Mouse (Mus musculus) spleen, postnatal 36 days (tissue): ENCODE measurements around the gene Ddo.

Source experiments
- DNase-seq, 2 experiments: peaks; one replicate each; pipeline ENCODE4 v3.0.0; 2022; ENCODE audit warnings: low spot score in 2 of 2, mixed read lengths in 1 of 2

Ddo gene

DNA sequence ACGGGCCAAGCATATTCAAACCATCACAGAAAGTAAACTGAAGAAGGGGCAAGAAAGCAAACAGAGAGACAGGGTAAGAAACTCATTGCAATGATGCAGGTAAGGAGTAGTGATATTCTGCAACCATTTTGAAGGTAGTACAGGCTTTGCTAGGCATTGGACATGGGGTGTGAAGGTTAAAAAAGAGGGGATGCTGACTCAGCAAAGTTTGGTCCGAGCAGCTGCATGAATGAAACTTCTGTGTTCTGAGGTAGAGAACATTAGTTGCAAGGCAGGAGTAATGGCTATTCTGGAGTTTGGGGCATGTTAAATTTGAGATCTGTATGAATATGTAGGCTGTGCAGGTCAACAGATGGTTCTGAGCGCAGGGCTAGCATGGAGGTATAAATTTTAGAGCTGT lies 35.5 kb downstream of the Ddo start:
- DNase-seq: no peak

DNA sequence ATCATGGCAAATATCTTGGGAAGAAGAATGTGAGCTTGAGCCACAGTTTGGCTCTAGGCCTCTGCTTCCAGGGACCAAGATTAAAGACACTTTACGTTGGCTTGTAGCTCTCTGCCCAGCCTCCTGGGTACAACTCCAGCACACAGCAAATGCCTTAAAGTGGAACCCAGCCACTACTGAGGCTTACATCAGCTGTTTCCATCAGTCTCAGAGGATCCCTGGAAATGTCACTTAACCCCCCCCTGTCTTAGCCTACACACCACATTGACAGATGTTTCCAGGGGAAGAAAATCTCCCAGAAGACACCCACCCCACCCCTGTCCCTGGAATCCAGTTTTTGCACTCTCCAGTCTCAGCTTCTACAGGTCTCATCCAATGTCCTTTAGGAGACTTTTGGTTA lies 37.1 kb downstream of the Ddo start:
- DNase-seq: no peak

DNA sequence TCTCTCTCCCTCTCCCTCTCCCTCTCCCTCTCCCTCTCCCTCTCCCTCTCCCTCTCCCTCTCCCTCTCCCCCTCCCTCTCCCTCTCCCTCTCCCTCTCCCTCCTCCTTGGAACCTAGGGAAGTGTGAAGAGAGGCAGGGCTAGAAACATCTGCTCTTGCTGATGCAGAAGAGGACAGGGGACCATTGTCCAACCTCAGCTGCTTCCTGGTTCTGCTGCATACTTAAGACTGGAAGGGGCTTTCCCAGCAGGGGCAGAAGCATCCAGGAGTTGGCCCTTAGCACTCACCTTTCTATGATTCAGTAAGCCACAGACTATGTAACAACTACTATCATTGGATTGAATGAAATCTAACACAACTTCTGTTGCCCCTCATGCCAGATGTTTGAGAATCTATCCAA lies 38.8 kb downstream of the Ddo start:
- no peak for DNase-seq

GRCm38 (mm10) chr10:40672587-40673296 lies 42.9 kb downstream of the Ddo start:
- no peak for DNase-seq

DNA sequence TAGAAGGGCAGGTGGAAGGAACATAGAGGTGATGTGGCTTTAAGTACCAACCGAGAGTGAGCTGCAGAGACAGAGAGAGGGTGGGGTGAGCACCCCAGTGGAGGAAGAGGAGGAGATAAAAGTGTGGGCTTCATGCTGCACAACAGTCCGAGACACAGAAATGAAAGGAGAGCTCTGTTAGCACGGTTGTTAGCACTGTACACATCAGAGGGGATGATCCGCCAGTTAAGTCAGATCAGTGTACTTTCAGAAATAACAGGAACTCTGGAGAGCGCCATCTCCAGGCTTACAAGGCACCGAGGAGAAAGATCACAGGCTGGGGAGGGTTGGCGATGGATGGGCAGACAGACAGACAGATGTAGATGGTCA lies 43.5 kb downstream of the Ddo start:
- no peak for DNase-seq

DNA sequence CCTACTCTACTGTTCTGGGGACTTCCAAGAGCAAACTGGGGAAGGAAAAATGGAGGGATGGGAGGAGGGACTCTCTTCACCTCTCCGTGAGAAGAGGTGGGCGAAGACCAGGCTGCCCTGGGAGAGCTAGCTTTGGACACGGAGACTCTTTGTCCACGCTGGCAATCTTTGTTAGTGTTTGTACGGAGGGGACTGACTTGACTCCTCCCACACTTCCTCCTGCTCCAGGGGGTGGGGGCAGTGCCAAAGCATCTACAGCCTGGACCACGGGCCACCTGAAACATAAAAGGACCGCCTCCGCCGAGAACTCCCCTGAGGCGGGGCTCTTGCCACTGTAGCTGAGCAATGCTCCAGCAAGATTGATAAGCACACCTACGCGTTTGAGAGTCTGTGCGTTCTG lies 44.3 kb downstream of the Ddo start:
- no peak for DNase-seq

DNA sequence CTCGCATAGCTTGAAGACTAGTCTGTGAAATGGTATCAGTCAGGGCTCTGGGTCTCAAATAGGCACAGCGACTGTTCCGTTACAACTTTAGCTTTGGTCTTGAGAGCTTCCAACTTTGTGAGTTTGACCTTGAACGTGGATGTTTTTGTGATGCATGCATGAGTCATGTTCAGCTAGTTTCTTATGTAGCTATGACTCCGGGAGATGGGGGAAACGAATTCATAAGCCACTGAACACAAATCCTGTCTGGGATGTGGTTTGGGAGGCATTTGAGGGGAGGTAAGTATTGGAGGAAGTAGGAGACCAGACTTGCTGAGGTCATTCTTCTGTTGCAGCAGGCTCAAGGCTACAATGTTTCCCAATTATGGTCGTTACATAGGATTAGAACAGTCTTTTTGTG lies 46.1 kb downstream of the Ddo start:
- DNase-seq: no peak

- no peak for DNase-seq
Measured at GRCm38 (mm10) chr10:40678477-40678876, 48.7 kb downstream of the Ddo start.

DNA sequence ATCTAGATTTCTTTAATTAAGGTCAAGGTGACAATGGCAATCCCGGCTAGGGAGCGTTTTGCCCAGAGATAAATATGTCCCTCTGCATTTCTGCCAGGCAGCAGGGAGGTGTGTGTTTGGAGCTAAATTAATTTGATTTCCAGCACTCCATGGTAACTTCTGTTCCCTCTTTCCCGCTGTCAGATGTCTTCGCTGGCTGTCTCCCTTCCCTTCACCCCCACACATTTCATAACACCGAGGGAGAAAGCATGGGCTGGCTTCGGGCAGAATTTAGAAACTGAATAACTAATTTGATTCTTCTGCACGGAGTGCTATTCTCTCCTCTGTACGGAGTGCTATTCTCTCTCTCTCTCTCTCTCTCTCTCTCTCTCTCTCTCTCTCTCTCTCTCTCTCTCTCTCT lies 52.7 kb downstream of the Ddo start:
- no peak for DNase-seq

- DNase-seq: peak in 1 of 2 experiments; percentile 8
Measured at GRCm38 (mm10) chr10:40683092-40683867, 53.5 kb downstream of the Ddo start, which contains the start of gene Mettl24. Gene Mettl24, plus strand, starts transcription at chr10:40683282.

- no peak for DNase-seq
Measured at GRCm38 (mm10) chr10:40683868-40684253, 54.0 kb downstream of the Ddo start.

DNA sequence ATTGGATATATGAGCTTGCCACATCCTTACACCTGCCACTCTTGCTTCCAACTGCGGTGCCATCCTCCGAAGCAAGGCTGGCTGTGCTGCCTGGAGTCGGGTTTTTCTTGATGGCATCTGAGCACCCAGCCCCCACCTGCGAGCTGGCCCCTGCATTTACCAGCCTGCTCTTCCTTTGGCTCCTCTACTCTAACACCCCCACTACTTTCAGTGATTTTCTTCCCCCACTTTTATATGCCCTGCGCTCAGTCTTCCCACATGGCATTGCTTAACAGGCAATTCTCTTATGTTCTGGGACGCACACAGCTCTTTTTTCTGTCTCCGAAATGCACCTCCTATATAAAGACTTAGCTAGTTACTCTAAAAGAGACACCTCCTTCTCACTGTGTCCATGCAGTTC lies 54.5 kb downstream of the Ddo start:
- DNase-seq: no peak

GRCm38 (mm10) chr10:40685641-40686040 lies 55.8 kb downstream of the Ddo start:
- no peak for DNase-seq

DNA sequence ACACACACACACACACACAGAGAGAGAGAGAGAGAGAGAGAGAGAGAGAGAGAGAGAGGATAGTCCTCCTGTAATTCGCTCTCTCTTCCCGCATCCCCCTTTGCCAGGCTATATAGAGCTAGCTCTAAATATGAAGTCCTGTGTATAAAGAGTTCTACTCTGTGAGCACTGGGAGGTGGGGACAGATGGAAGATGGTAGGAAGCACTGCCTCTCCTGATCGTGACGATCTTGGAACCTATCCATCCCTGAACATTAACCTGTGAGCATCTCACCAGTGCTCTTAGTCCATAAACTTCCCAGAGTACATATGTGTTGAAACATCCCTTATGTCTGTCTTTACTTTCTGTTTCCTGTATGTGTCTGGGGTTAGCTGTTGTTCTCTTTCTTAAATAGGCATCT lies 57.2 kb downstream of the Ddo start:
- DNase-seq: no peak

GRCm38 (mm10) chr10:40687407-40687806 lies 57.6 kb downstream of the Ddo start:
- no peak for DNase-seq

DNA sequence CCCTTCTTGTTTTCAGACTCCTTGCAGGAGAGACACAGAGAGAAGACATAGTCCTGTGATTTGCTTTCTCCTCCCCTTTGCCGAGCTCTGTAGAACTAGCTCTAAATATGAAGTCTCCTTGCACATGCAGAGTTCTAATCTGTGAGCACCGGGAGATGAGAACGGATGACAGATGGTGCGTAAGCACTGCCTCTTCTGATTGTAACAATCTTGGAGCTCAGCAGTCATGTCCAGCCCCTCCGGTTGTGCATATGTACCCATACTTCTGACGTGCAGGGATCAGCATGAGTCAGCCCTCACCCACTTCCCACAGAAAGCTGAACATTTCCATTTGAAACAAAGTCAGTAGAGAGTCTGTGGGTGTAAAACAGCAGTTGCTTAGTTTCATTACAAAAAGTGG lies 58.5 kb downstream of the Ddo start:
- DNase-seq: no peak

DNA sequence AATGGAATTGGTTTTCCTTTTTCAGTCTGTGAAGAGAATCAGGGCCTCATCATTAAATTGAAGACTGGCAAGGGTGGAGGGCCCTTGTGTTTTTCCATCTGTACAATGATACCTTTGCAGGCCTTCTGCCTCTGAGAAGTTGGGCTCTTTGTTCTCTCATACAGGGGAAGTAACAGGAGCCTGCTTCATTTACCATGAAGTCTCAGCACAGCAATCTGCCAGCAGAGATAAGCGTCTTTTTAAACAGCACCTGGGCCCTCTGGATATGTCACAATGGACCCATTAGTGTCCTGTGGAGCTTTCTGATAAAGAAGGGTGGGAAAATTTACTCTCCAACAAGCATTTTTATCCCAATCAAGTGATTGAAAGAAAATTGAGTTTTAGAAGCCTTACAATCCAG lies 59.1 kb downstream of the Ddo start:
- DNase-seq: no peak

DNA sequence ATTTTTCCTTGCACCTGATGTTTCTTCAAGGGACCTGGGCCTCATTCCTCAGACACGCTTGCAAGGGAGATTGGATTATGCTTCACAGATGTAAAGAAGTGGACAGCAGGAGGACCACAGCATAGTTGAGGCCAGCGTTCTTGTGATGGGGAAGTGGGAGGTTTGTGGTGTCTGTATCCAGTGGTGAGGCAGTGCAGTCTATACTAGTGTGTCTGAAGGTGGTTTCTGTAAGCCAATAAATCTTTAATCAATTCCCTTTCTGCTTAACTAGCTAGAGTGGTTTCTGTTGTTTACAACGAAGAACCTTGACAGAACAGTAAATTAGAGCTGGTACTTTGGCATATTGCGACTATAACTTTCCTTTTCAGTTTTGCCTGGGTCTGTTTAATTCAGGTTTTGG lies 68.8 kb downstream of the Ddo start:
- no peak for DNase-seq

- no peak for DNase-seq
Measured at GRCm38 (mm10) chr10:40711127-40711526, 81.3 kb downstream of the Ddo start.

- DNase-seq: no peak
Measured at GRCm38 (mm10) chr10:40713018-40713608, 83.3 kb downstream of the Ddo start.

GRCm38 (mm10) chr10:40713829-40714228 lies 84.0 kb downstream of the Ddo start:
- DNase-seq: no peak

DNA sequence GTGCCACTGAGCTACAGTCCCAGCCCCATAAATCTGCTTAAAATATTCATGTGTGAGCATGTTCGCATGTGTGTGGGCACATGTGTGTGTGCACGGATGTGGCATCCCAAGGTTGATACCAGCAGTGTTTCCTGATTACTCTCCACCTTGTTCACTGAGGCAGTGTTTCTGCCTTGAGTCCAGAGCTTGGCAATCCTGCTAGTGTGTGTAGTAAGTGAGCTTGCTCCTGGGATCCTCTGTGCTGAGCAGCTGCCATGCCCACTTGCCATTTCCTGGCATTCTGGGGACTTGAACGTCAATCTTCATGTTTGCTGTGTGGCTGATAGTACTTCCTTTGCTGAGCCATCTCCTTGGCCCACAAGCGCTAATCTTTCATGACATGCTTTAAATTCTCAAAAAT lies 85.3 kb downstream of the Ddo start:
- DNase-seq: no peak

GRCm38 (mm10) chr10:40716296-40716695 lies 86.5 kb downstream of the Ddo start:
- no peak for DNase-seq
